Mouse (Mus musculus) thymus, postnatal 25 days (tissue): ENCODE measurements around the gene Ifi27l2b.
"Not testable (repeated sequence)": the region's sequence is repeated elsewhere in the genome, so short reads cannot be mapped to it uniquely, and the experiment has no call there.

Experiments used
- DNase-seq: peaks from one replicate; pipeline ENCODE4 v3.0.0; 2022

Gene Ifi27l2b

DNA sequence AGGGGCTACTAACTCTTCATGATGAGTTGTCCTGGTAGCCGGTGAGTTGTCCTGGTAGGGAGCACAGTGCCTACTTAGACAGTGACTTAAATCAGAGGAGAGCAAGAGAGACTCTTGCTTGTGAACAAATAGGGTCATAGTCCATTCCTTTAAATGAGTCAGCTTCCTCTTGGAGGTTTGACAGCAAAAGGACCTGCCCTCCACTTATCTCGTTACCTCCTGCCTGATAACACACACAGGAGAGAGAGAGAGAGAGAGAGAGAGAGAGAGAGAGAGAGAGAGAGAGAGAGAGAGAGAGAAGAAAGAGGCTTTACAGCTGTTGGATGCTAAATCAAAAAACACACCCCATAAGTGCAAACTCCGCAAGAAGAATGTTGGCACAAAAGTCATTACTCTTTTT, at the start of gene Ifi27l2b:
Gene Ifi27l2b (minus strand): TSS at position 84 of the 400 bp plus-strand sequence.
- DNase-seq = no peak

- DNase-seq = no peak
Measured at GRCm38 (mm10) chr12:103504402-103504801, 47.4 kb upstream of the Ifi27l2b start.

DNA sequence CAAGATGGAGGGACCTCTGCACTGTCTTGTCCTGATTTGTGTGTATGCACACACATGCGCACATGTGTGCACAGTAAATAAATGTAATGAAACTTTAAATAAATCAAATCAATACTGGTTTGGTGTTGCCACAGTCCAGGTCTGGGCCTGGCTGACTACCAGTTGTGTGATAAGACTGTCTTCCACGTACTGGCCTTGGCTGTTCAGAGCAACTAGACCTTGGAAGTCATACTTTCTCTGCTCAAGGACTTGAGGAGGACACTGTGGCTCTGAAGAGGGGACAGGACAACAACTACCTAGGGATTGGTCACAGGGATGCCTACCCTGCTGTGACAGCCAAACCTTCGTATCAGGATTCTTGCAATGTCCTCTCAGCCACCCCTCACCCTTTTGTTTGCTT, 46.3 kb upstream of the Ifi27l2b start:
- no peak for DNase-seq

DNA sequence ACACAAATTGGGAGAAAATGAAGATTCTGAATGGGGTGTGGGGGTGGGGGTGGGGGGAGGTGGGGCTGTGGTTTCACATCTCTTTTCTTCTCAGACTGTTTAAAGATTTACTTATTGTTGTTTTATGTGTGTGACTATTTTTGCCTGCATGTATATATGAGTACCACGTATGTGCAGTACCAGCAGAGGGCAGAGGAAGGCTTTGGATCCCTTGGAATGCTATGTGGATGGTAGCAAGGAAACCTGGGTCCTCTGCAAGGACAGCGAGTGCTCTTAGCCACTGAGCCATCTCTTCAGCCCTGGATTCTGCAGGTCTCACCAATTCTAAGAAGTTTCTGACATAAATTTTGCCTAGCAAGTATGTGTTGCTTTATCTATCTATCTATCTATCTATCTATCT, 42.2 kb upstream of the Ifi27l2b start:
- DNase-seq = no peak

- DNase-seq = no peak
Measured at GRCm38 (mm10) chr12:103498768-103499167, 41.7 kb upstream of the Ifi27l2b start.

DNA sequence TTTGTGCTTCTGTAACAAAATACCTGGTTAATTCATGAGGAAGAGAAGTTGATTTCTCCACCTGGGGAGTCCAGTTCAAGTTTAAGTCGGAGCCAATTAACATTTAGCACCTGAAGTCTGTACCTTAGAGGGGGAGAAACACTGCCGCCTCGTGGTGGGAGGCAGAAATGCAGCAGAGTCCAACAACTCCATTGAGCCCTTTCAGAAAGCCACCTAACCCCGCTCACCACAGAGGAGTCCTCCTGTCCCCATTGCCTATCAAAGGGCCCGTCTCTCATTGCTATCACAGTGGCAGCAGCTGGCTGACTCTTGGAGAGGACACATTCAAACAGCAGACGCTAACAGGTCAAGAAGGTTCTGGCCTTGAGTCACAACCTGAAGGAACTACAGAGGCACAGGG, 37.5 kb upstream of the Ifi27l2b start:
- peak; percentile 73 for DNase-seq

DNA sequence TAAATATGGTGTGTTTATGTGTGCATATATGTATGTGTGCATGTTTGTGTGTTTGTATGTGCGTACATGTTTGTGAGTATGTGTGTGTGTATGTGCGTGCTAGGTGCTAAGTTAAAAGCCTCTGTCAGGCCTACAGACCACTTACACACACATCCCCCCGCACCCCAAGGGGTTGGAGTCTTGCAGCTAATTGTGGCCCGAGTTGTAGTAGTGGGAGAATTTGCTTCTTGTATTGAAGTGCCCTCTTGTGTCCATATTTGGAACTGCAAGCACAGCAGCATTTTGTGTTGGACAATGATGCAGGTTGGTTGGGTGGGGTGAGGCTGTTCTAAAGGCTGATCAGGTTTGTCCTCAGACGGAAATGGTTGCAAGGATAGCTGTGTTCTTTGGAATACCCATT, 35.7 kb upstream of the Ifi27l2b start:
- peak; percentile 68 for DNase-seq

GRCm38 (mm10) chr12:103491091-103491730, 34.2 kb upstream of the Ifi27l2b start:
- no peak for DNase-seq

GRCm38 (mm10) chr12:103487750-103488149, 30.7 kb upstream of the Ifi27l2b start:
- no peak for DNase-seq

- DNase-seq = no peak
Measured at GRCm38 (mm10) chr12:103487276-103487675, 30.3 kb upstream of the Ifi27l2b start.

- DNase-seq = no peak
Measured at GRCm38 (mm10) chr12:103486726-103487125, 29.7 kb upstream of the Ifi27l2b start.

GRCm38 (mm10) chr12:103484200-103484972, 27.4 kb upstream of the Ifi27l2b start:
- DNase-seq = not testable (repeated sequence)

DNA sequence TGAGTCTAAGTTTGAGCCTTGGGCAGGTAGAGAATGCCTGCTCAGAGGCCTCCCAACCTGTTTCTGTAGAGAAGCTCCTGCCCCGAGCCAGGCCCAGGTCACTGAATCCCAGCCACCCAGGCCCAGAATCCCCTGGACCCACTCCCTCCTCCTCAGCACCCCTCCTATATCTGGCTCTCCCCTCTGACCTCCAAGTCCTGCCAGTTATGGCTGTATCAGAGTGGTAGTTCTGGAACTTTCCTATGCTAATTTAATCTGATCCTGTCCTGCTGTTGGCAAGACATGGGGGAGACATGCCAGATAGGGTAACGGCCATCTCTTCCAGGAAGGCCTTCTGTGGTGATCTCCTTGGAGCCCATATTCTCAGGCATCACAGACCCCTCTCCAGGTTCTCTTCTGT, 25.8 kb upstream of the Ifi27l2b start:
- no peak for DNase-seq

GRCm38 (mm10) chr12:103481671-103482070, 24.6 kb upstream of the Ifi27l2b start:
- DNase-seq = no peak

- no peak for DNase-seq
Measured at GRCm38 (mm10) chr12:103477461-103478015, 20.5 kb upstream of the Ifi27l2b start.

DNA sequence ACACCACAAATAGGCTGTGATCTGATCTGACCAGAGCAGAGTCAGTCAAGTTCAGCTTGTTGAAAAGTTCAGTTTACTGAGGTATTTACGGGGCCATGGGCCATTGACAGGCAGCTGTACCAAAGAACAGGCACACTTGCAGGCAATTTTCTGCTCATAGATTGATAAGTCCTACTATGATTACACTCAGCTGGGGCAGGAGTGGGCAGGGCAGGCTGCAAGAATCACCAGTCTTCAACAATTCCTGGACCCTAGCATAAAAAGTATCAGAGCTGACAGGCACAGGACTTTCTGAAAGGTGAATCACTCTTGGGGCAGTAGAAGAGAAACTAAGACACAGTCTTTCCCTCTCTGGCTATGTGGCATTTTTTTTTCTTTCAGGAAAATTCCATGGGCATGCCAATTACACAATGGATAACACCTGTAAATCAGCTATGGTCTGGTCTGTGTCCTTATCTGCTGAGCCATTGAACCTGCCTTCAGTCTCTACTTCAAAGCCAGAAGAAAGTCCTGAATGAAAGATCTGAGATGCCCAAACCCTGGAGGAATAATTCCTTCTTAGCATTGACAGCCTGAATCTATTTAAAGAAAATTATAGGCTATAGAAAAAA, 19.9 kb upstream of the Ifi27l2b start:
- no peak for DNase-seq

GRCm38 (mm10) chr12:103474481-103474880, 17.5 kb upstream of the Ifi27l2b start:
- no peak for DNase-seq

DNA sequence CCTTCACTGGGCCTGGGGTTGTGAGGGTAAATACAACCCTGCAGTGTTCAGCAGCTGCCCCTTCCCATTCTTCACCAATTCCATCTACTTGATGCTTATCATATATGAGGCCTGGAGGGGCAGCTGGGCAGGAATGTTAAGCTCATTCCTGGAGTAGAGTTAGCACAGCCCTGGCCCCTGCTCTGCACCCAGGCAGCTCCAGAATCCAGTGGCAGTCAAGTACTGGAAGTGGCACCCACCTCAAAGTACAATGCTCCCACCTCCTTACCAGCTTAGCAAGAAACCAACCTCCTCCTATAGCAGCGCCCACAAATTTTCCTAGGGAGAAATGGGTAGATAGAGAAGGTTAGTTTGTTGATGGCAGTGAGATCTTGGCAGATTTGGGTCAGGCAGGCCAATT, 296 bp downstream of the Ifi27l2b start:
- DNase-seq = not testable (repeated sequence)

- DNase-seq = no peak
Measured at GRCm38 (mm10) chr12:103453361-103453760, 3.7 kb downstream of the Ifi27l2b start.

- no peak for DNase-seq
Measured at GRCm38 (mm10) chr12:103445060-103445459, 12.0 kb downstream of the Ifi27l2b start.

DNA sequence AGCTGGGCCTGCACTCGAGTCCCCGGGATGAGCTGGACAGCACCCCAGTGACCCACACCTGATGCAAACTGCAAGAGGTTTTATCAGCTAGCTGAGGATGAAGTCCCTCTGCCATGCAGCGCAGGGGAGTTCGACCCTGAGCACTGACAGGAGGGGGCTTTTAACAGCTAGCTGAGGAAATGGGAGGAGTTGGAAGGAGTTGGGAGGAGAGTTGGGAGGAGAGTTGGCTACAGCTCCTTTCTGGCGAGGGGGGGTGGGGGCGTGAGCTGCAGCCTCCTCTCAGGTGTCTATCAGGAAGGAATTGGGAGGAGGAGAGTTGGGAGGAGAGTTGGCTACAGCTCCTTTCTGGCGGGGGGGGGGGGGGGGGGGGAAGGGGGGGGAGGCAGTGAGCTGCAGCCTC, 12.8 kb downstream of the Ifi27l2b start:
- not testable (repeated sequence) for DNase-seq

DNA sequence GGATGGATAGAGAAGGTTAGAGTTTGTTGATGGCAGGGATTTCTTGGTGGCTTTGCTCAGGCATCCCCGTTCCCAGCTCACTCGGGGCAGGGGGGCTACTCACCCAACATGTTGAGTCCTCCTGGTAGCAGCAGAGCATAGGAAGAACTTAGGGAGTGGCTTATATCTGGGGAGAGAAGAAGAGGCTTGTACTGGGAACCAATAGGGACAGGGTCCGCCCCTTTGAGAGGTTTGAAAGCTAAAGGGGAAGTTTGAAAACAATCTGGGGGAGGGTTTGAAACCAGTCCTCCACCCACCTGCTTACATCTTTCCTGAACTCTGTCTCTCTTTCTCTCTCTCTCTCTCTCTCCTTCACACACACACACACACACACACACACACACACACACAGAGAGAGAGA, 13.5 kb downstream of the Ifi27l2b start, which contains the start of gene Ifi27l2a:
Gene Ifi27l2a (minus strand): TSS at position 157 of the 400 bp plus-strand sequence.
- DNase-seq = peak; percentile 38

- no peak for DNase-seq
Measured at GRCm38 (mm10) chr12:103437601-103438000, 19.4 kb downstream of the Ifi27l2b start.

- DNase-seq = no peak
Measured at GRCm38 (mm10) chr12:103434861-103435260, 22.2 kb downstream of the Ifi27l2b start.
